Mouse (Mus musculus): ENCODE measurements around the gene Rfx5. TPM values are rescaled to one million over a fixed set of nuclear protein-coding genes. Genes with fewer than 3 reads are reported as not detected.
"Not testable (repeated sequence)": the region's sequence is repeated elsewhere in the genome, so short reads cannot be mapped to it uniquely, and the experiment has no call there.

Rfx5 gene
- polyA plus RNA-seq, 1 experiment from 2014 or later = 7.1 TPM

- Histone ChIP-seq H3K9ac (ENCODE audit: low read length) (no peak overlapping the region), H3K27me3 (ENCODE audit: control insufficient read depth, insufficient read depth, low read length) (no peaks in the 10 kb centered on the region), H3K9me3 (ENCODE audit: control insufficient read depth, low read length) (no peaks in the 10 kb centered on the region), H3K27ac (ENCODE audit: low read depth, low read length) (no peak overlapping the region), H3K4me2 (ENCODE audit: low read depth) (no peak overlapping the region), H3K4me1 (ENCODE audit: control insufficient read depth, insufficient read depth, low read length) (no peaks in the 10 kb centered on the region), H3K36me3 (ENCODE audit: control insufficient read depth, insufficient read depth, low read length) (no peaks in the 10 kb centered on the region), H3K4me3 (ENCODE audit: low read depth, low read length) (no peak overlapping the region)
- no peak for ATAC-seq (ENCODE audit: insufficient read depth, low FRiP score, low TSS enrichment)
- WGBS = 54% methylated on average over 3 of the region's 3 CpGs
- DNase-seq (ENCODE audit: low spot score) = no peak
Observed at GRCm38 (mm10) chr3:94921104-94921503, 32.8 kb upstream of the Rfx5 start.

DNA sequence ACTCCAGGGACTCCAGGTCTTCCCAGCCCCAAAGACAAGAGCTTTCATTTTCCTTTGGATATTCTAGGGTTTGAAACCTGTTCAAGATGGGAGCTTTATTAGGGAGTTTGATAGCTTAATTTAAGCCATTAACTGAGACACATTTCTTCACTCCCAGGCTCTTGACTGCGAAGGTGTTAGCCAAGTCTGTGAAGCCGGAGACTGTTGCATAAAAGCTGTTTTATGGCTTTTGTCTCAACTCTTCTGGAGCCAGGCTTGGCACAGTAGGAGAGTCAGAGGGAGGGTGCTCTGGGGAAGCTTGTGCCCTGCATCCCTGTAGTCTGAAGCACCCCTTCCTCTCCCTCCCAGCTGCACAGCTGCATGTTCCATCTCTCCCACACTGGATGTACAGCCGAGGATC, 31.5 kb upstream of the Rfx5 start:
- no peaks in the 10 kb centered on the region for H3K27me3 ChIP-seq (ENCODE audit: control insufficient read depth, insufficient read depth, low read length)
- no peak overlapping the region for H3K9ac ChIP-seq (ENCODE audit: low read length)
- ATAC-seq (ENCODE audit: insufficient read depth, low FRiP score, low TSS enrichment) = no peak
- H3K27ac ChIP-seq (ENCODE audit: low read depth, low read length) = no peak overlapping the region
- H3K9me3 ChIP-seq (ENCODE audit: control insufficient read depth, low read length) = no peaks in the 10 kb centered on the region
- no peaks in the 10 kb centered on the region for H3K36me3 ChIP-seq (ENCODE audit: control insufficient read depth, insufficient read depth, low read length)
- no peaks in the 10 kb centered on the region for H3K4me1 ChIP-seq (ENCODE audit: control insufficient read depth, insufficient read depth, low read length)
- no peak for DNase-seq (ENCODE audit: low spot score)
- no peak overlapping the region for H3K4me2 ChIP-seq (ENCODE audit: low read depth)
- H3K4me3 ChIP-seq (ENCODE audit: low read depth, low read length) = no peak overlapping the region
- WGBS = 41% methylated on average over 3 of the region's 3 CpGs

GRCm38 (mm10) chr3:94924688-94925087, 29.2 kb upstream of the Rfx5 start:
- Histone ChIP-seq H3K27me3 (ENCODE audit: control insufficient read depth, insufficient read depth, low read length) (no peaks in the 10 kb centered on the region), H3K36me3 (ENCODE audit: control insufficient read depth, insufficient read depth, low read length) (no peaks in the 10 kb centered on the region), H3K4me1 (ENCODE audit: control insufficient read depth, insufficient read depth, low read length) (no peaks in the 10 kb centered on the region), H3K9ac (ENCODE audit: low read length) (no peak overlapping the region), H3K4me2 (ENCODE audit: low read depth) (no peak overlapping the region), H3K27ac (ENCODE audit: low read depth, low read length) (no peak overlapping the region), H3K9me3 (ENCODE audit: control insufficient read depth, low read length) (no peaks in the 10 kb centered on the region), H3K4me3 (ENCODE audit: low read depth, low read length) (no peak overlapping the region)
- DNase-seq (ENCODE audit: low spot score) (no peak), ATAC-seq (ENCODE audit: insufficient read depth, low FRiP score, low TSS enrichment) (no peak)
- WGBS = 78% methylated on average over 8 of the region's 8 CpGs

DNA sequence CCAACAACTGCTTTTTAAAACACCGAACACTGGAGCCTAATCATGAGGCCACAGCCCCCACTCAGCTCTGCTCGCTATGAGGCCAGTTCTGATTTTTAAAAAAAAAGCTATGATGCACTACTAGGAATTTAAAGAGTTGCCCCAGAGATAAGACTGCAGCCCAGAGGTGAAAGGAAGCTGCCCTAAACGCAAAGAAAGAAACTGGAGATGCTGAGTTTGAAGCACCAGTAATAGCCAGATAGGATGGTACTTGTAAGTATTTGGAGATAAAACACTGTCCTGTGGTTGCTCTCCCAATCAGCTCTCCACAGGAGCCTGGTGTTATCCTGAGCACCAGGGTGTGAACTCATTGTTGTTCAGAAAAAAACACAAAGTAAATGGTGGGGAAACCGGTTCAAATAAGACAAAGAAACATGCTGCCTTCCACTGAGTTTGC, 27.6 kb upstream of the Rfx5 start:
- not testable (repeated sequence) for H3K9me3 ChIP-seq (ENCODE audit: control insufficient read depth, low read length); H3K9ac ChIP-seq (ENCODE audit: low read length); H3K27me3 ChIP-seq (ENCODE audit: control insufficient read depth, insufficient read depth, low read length); H3K36me3 ChIP-seq (ENCODE audit: control insufficient read depth, insufficient read depth, low read length); DNase-seq (ENCODE audit: low spot score); H3K4me2 ChIP-seq (ENCODE audit: low read depth); H3K4me1 ChIP-seq (ENCODE audit: control insufficient read depth, insufficient read depth, low read length); H3K4me3 ChIP-seq (ENCODE audit: low read depth, low read length); H3K27ac ChIP-seq (ENCODE audit: low read depth, low read length); ATAC-seq (ENCODE audit: insufficient read depth, low FRiP score, low TSS enrichment)
- WGBS = 43% methylated on average over 4 of the region's 4 CpGs

DNA sequence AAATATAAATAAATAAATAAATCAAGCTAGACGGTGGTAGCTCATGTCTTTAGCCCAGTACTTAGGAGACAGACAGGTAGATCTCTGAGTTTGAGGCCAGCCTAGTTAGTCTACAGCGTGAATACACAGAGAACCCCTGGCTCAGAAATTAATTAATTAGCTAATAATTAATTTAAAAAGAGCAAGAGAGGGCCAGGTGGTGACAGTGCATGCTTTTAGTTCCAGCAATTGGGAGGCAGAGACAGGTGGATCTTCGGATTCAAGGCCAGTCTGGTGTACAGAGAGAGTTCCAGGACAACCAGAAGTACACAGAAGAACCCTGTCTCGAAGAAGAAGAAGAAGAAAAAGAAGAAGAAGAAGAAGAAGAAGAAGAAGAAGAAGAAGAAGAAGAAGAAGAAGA, 24.9 kb upstream of the Rfx5 start:
- H3K9ac ChIP-seq (ENCODE audit: low read length); H3K4me1 ChIP-seq (ENCODE audit: control insufficient read depth, insufficient read depth, low read length); H3K36me3 ChIP-seq (ENCODE audit: control insufficient read depth, insufficient read depth, low read length); H3K27me3 ChIP-seq (ENCODE audit: control insufficient read depth, insufficient read depth, low read length); DNase-seq (ENCODE audit: low spot score); H3K4me2 ChIP-seq (ENCODE audit: low read depth); H3K9me3 ChIP-seq (ENCODE audit: control insufficient read depth, low read length); H3K4me3 ChIP-seq (ENCODE audit: low read depth, low read length); ATAC-seq (ENCODE audit: insufficient read depth, low FRiP score, low TSS enrichment); H3K27ac ChIP-seq (ENCODE audit: low read depth, low read length): not testable (repeated sequence)
- WGBS = 95% methylated on average over 4 of the region's 4 CpGs

DNA sequence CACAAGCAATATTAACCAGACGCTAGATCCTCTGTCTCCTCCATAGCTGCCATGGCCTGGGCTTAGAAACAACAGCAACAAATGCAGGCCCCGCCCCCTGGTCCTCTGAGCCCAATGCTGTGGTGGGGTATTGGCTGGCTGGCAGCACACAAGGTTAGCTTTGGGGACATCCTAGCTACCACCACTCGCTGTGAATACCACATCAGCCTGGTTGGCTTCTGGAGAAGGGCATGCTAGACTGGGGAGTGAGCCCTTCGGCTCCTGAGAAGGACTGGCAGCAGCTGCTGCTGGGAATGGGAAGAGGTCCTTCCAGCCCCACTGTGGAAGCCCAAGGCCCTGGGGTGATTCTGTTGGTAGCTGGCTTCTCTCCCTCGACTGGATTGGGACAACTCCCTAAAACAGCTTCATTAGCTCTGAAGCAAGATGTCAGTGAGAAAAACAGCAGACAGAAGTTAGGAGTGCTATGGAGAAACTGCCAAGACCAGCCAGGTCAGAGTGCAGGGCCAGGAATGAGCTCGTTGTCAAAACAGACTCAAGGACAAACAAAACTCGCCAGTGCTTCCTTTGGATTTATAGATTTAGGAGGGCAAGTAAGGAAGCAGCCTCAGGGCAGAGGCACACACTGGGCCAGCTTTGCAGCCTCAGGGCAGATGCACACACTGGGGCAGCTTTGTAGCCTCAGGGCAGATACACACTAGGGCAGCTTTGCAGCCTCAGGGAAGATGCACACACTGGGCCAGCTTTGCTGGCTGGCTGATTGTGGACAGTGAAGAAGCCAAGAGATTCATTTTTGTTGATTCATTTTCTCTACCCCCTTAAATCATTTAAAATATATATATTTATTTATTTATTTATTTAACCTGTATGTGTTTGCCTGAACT, 23.2 kb upstream of the Rfx5 start:
- not testable (repeated sequence) for H3K4me1 ChIP-seq (ENCODE audit: control insufficient read depth, insufficient read depth, low read length); H3K4me2 ChIP-seq (ENCODE audit: low read depth); H3K36me3 ChIP-seq (ENCODE audit: control insufficient read depth, insufficient read depth, low read length); H3K9ac ChIP-seq (ENCODE audit: low read length); H3K9me3 ChIP-seq (ENCODE audit: control insufficient read depth, low read length); H3K4me3 ChIP-seq (ENCODE audit: low read depth, low read length); H3K27ac ChIP-seq (ENCODE audit: low read depth, low read length); DNase-seq (ENCODE audit: low spot score); H3K27me3 ChIP-seq (ENCODE audit: control insufficient read depth, insufficient read depth, low read length); ATAC-seq (ENCODE audit: insufficient read depth, low FRiP score, low TSS enrichment)
- 47% methylated on average over 7 of the region's 7 CpGs for WGBS

GRCm38 (mm10) chr3:94931427-94932082, 22.3 kb upstream of the Rfx5 start:
- 86% methylated on average over 10 of the region's 10 CpGs for WGBS
- not testable (repeated sequence) for H3K27ac ChIP-seq (ENCODE audit: low read depth, low read length); H3K27me3 ChIP-seq (ENCODE audit: control insufficient read depth, insufficient read depth, low read length); H3K9ac ChIP-seq (ENCODE audit: low read length); H3K4me1 ChIP-seq (ENCODE audit: control insufficient read depth, insufficient read depth, low read length); DNase-seq (ENCODE audit: low spot score); H3K4me2 ChIP-seq (ENCODE audit: low read depth); H3K4me3 ChIP-seq (ENCODE audit: low read depth, low read length); ATAC-seq (ENCODE audit: insufficient read depth, low FRiP score, low TSS enrichment); H3K36me3 ChIP-seq (ENCODE audit: control insufficient read depth, insufficient read depth, low read length); H3K9me3 ChIP-seq (ENCODE audit: control insufficient read depth, low read length)

DNA sequence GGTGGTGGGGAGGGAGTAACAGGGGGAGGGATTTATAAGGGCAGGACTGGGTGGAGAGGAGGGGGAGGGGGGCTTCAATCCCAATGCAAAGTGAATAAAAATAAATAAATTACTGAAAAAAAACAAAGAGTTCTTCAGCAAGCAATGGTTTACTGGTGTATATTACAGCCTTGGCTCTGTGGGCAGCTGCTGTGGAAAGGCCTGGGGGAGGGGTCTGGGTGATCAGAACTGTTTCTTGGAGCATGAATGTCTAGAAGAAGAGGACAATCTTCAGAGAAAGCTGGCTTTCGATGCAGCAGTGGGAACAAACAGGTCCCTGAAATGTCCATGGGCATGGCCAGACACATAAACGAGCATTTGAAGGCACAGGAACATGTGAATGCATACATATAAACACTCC, 21.6 kb upstream of the Rfx5 start:
- not testable (repeated sequence) for ATAC-seq (ENCODE audit: insufficient read depth, low FRiP score, low TSS enrichment); H3K9ac ChIP-seq (ENCODE audit: low read length); DNase-seq (ENCODE audit: low spot score); H3K27me3 ChIP-seq (ENCODE audit: control insufficient read depth, insufficient read depth, low read length); H3K9me3 ChIP-seq (ENCODE audit: control insufficient read depth, low read length); H3K4me2 ChIP-seq (ENCODE audit: low read depth); H3K36me3 ChIP-seq (ENCODE audit: control insufficient read depth, insufficient read depth, low read length); H3K27ac ChIP-seq (ENCODE audit: low read depth, low read length); H3K4me3 ChIP-seq (ENCODE audit: low read depth, low read length); H3K4me1 ChIP-seq (ENCODE audit: control insufficient read depth, insufficient read depth, low read length)
- 82% methylated on average over 2 of the region's 2 CpGs for WGBS

All from neural tube, embryonic 11.5 days (tissue).